Mouse (Mus musculus) lung, postnatal 36 days (tissue): ENCODE measurements at regions not wholly inside any gene's neighbourhood (a gene's known extent, or its start where the extent isn't known, plus 50 kb on each side); places are given as distances from the start of the nearest gene placed in this dataset.

ENCODE experiments used
- DNase-seq: peaks from one replicate; pipeline ENCODE4 v3.0.0; 2022; ENCODE audit warnings: mixed read lengths

DNA sequence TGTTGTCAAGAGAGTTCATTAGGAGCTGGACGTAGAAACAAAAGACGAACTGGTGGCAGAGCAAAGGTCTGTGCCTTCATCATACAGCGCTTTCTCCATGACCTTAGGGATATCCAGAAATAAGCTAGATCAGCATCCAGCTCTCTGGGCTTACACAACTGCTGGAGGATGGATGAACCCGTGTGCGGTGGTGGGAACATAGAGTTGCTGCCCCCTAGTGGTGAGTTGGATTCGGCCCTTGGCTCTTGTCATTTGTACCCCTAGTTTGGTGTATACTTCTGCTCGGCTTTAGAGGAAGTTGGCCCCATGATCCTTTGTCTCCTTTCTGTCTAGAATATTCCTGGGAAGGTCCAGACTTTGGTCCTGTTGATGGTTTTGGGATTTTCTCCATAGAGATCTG lies 369.4 kb downstream of the Dhx35 start:
- peak; percentile 76 for DNase-seq

DNA sequence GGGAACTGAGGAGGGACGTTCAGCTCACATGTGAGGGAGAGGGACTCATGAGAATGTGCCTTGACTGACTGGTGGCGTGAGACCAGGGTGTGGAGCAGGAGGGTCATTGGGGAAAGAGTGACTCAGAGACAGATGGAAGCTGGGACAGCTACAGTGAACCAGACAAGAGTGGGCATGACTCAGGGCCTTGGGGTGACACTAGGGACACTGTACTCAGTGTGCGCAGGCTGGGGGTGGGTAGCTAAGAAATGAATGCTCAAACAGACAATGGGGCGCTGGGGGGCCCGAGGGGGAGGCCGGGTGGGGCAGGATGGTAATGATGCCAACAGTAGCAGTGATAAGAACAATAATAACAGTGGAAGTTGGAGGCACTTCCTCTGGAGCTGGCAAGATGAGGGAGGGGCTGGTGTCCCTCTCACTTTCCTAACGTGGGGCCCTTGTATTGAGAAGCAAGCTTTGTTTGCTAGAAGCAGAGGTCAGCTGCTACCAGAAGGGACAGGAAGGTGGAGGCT lies 374.0 kb downstream of the Dhx35 start:
- DNase-seq = peak; percentile 80

DNA sequence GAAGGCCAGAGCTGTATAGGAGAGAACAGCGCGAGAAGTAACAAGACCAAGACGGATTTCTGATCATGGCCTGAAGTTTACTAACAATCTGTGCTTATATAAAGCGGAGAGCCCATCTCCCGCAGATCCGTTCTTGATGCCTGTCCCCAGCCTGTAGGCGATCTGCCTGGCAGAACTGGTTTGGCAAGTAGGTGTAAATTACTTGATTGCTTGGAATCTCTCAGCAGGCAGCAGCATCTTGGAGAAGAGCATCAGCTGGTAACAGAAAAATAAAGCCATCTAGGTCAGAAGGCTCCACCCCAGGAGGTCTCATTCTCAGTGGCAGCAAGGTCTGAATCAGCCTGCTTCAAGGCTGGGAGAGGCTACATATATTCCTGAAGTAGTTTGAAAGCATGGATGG lies 401.5 kb downstream of the Dhx35 start:
- DNase-seq = no peak

DNA sequence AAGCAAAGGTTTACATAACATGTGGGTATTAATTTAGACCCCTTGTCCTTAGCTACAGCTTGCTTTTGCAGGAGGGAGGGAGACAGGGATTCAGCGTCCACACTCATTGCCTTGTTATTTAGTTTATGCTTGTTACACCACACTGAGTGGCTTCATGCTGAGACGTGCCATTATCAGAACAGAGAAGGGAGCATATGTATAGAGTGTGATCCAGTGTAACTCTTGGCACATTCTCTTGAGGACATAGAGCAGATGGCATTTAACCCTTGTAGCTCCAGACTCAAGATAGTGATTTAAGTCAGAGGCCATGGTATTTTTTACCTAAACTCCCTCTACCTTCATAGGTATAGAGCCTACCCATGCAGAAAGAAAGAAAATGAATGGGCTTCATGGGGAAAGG lies 437.7 kb downstream of the Dhx35 start:
- DNase-seq = no peak

DNA sequence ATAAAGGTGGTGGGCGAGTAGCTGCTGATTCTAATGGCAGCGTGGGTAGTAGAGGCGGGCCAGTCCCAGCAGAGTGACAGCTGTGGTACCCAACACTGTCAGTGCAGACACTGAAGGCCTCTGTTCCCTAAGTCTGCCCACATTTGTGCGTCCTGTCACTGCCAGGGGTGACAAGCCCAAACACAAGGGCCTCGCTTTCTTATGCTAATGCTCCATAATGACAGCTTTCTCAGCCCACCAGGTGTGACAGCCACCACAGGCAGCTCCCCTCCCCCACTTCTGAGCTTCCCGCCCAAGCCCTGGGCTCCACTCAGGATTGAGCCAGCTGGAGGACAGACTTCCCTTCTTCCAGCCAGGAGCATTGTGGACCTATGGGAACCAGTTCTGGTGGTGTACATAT lies 440.4 kb downstream of the Dhx35 start:
- DNase-seq = no peak

DNA sequence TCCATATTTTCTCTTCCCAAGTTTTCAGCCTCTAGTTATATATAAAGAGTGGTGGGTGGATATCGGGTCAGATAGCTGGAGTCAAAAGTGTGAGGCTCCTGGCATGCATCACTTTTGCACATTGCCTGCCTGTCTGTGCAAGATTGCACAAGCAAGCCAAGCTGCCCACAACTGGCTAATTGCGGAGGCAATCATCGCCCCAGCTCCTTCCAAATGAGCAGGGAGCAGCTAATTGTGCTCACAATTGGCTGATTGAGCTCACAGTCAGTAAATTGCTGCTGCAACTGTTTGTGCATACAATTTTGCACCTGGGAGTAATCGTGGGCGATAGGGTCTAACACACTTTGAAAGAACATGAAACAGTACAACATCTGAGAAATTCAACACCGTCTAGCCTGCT lies 455.5 kb downstream of the Dhx35 start:
- no peak for DNase-seq

DNA sequence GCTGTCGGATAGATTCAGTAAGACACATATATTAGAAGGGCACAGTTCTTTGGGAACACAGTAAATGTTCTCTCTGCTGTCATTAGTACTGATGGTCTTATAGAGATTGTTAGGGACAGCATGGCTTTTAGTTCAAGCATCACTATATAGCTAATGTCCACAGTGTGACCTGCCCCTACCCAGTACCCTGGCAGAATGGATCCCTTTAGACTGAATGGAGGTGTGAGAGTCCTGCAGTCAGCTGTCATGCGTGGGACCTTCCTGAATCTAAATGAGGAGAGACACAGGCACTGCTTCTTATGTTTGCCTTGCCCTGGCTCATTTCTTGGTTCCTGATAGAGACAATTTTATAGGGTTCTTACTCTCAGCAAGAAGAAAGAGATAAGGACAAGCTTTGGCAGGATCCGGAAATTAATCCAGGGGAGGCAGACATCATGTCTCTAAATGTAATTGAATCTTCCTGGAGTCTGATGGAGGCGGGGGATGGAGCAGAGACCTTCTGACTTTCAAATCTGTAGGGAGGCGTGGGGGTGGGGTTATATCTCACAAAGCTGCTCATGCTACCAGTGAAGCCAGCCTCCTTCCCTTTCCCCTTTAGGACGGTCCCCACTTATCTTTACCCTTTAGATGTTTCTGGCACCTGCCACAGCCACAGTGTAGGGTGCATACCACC lies 456.5 kb downstream of the Dhx35 start:
- no peak for DNase-seq

DNA sequence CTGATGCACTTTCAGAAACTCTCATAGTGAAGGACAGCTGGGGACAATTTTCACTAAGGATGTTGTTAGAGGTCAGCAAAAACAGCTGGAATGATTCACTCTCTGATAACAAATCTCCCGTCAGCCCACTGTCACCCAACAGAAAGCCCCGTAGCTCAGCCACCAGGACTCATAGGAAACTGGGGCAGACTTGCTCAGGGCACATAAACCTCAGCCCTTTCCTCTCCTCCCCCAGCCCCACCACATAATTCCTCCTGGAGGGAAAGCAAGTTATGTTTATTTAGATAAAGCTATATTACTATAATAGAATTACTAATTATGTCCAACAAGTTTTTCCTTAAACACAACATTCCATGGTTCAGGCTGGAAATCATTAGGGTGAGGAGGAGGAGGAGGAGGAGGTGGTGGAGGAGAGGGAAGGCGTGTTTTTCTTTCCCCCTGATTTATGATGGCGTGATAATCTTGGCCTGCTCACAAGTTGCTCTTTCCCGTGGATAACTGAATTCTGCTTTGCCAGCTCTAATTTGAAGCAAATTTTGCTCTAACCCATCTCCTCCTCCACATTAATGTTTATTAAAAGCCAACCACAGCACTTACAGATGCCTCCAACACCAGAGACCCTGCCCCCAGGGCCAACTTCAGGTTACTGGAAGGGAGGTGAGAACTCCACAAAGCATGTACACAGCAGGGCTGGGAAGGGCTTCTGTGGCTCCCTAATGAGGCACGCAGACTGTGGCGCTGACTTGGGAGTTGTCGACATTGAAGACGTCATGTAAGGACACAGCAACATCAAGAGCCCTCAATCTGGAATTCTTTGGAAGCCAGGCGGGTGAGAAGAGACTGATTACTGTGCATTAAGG lies 475.8 kb downstream of the Dhx35 start:
- peak; percentile 12 for DNase-seq

DNA sequence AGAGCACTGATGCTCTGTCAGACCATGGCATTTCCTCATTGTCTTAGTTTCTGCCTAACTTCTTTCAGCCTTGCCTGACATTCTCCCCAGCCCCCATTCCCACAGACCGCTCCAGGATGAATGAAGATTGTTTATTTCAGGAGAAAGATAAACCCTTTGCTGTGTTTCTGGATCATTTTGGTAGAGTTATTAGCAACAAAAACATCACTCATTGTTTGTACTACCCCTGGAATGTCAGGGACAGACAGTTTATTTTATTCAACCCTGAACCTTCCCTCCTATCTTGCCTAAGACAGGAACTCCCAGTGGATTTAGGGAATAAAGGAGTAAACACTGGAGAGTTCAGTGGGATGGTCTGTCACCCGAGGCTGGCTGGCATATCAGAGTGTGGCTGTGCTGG lies 484.3 kb downstream of the Dhx35 start:
- no peak for DNase-seq

DNA sequence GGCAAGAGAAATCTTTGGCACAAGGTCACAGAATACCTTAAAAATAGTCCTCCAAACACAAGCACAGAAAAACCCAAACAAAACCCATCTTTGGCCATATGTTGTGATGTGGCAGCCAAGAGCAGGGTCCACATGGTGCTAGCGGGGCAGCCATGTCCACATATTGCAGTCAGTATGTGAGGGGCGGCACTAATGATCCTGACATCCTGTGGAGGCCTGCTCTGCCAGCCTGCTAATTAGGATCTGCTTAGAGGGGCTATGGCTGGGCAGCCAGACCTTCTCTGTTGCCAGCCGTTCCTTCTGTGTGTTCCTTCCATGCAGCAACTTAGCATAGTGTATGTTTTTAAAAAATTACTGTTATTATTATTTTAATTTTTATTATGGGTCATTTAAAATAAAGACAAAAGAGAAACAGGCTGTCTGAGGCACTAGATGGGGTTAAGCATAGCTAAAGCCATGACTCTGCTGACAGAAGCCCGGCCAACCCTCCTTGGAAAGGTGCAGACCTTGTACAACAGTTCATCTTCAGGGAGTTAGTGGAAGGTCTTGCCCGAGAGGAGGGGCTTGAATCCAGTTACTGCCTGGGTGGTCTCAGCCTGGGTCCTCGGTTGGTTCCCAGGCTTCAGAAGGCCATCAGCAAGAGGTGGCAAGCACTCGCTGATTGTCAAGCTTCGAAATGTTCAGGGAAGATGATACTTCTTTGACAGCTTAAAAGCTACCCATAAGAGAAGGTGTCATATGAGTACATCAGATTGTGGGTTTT lies 487.1 kb downstream of the Dhx35 start:
- DNase-seq = no peak

DNA sequence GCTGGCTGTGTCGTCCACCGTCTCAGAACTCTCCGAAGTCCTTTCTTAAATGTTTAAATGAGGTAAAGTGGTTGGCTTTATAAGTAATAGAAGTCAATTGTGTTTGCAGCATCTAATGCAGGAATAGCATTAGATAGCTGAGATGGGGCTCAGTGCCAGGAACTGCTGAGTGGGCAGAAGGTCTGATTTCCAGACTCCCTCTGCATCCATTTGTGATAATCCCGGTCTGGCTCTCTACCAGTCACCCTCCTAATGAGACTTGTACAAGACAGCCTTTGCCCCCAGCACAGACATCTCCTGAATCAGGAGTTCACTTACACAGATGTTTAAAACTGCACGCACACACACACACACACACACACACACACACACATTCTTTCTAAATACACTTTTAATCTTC lies 489.5 kb downstream of the Dhx35 start:
- no peak for DNase-seq

DNA sequence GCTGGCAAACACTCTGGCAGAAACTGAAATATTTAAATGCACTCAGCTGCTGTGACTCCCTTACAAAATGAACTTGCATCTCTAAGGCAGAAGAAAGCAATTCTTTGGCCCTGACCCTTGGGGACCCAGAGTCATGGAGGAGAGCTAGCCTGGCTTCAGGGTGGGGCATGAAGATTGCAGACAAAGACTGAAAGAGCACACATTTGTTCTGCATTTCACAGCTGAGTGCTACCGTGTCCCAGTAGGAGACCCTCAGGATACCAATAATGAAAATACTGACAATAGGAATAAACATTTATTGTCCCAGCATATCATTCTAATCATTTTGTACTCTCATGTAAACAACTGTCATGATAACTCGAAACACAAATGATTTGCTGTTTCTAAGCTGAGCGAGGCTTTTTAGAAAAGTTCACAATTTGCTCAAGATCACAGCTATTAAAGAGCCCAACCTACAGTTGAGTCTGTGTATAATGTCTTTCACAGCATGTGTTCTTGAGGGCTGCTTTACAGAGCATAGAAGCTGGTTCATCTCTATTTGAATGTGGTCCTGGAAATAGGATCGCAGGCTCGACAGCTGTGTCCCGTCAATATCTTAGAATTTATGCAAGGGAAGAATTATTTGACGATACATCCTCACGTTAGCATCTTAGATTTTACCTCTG lies 490.1 kb downstream of the Dhx35 start:
- no peak for DNase-seq

DNA sequence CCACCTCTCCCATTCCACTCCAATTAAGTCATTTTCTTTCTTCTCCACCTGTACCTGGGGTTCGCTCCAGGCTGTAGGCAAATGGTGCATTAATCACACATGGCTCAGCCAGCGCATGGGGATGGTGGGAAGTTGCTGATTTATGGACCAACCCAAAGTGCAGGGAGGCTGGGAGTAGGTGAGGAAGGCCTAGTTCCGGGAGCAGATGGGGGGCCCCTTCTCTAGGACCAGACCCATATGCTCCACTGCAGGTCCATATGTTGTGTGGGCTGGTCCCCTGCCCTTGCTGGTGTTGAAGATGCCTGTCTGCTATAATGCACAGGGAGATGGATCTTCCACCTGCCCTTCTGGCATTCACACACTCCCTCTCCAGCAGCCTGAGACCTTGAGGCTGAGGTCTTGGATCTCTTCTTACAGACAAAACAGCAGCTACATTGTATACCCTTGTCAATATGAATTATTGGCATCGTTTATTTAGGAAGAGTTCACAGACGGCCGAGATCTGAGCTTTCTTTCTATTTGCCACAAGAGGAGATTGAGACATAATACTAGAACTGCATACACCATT lies 493.5 kb downstream of the Dhx35 start:
- no peak for DNase-seq

DNA sequence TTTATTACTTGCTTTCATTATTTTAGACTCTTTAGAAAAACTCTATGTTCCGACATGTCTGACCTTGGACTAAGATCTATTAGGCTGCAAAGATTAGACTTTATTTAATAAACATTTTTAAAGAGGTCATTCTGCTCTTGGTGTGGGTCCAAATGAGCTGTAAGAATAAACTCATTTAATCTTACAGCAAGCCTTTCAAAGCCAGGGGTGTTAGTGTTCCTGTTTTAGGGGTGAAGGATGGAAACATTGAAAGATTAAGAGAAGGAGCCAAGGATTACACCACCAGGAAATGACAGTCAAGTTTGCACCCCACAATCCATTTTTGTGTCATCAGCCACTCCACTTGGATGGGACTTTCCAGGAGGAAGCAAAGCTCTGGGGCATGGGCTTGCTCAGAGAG lies 495.5 kb downstream of the Dhx35 start:
- peak; percentile 2 for DNase-seq

DNA sequence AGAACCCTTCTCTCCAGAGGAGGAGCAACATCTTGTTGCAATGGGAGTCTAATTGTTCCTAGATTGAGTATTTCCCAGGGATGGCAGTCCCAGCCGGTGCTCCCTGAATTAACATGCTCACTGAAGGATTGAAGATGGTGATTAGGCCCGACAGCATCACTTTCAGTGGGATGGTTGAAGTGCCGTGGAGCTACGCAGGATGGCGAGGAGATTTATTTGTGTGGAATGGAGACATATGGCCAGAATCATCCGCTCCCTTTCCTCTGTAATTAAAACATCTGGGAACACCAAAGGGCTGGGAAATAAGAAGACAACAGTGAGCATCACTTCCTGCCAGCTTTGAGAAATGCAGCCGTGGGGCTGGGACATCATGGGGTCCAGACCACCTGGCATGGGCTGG lies 512.4 kb downstream of the Dhx35 start:
- DNase-seq = no peak

DNA sequence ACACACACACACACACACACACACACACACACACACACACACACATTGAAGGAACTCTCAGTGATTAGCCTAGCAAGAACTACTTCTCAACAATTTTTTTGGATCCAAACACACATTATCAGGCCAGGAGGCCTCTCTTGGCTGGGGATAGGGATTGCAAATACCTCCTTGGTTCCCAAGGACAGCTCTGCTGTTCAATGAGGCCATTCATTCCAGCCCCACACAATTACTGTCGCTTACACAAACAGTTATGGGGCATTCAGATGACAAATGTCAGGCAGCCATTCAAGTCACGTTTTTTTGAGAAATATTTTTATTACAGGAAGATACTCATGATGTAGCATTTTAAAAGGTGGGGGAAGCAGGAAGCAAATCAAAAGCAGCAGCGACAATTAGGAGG lies 540.1 kb downstream of the Dhx35 start:
- no peak for DNase-seq

DNA sequence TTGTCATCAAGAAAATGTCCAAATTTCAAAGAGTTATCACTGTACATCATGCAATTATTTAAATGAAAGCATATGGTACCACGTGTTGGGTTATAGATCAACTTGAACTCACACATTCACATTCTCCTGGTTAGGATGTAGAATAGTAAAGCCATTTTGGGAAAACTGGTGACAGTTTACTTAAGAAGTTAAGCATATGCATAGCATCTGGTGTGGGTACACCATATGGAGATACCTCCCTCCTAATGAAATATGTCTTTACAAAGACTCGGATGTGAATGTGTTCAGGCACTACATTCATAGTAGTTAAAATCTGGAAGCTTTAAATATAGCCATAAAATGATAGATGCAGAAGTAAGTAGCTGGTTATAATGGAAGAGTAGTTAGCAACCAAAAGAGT lies 542.0 kb downstream of the Dhx35 start:
- DNase-seq = no peak

DNA sequence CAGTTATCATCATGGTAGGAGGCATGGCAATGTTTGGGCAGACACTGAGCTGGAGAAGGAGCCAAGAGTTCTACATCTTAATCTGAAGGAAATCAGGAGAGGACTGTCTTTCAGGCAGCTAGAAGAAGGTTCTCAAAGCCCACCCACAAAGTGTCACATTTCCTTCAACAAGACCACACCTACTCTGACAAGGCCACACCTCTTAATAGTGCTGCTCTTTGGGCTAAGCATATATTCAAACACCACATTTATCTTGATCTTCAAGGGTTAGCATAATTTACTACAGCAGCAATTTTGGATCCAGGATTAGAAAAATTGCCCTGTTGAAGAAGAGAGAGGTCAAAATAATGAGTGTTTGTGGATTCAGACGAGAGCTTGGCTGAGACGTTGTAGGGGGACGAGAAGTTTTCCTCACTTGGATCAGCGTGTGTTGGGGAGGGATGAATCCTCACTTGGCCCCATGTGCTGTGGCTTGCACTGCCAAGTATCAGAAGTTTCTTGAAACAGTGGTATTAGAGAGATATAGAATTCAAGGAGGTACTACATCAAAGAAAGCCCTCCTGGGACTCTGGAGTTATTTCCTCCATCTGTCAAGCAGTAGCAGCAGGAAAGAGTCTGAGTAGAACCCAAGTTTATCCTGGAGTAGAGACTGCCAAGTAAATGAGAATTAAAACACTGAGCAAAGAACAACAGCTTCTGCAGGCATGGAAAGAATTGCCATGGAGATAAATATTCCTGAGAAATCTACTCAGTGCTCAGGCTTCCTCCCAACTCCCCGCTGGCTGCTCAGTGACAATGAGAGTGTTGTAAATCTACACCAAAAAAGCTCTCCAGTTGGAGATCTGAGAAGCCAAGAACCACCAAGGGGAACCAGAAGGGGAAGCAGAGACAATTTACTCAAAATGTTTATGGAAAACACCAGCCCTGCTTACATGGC lies 549.3 kb downstream of the Dhx35 start:
- DNase-seq = no peak

DNA sequence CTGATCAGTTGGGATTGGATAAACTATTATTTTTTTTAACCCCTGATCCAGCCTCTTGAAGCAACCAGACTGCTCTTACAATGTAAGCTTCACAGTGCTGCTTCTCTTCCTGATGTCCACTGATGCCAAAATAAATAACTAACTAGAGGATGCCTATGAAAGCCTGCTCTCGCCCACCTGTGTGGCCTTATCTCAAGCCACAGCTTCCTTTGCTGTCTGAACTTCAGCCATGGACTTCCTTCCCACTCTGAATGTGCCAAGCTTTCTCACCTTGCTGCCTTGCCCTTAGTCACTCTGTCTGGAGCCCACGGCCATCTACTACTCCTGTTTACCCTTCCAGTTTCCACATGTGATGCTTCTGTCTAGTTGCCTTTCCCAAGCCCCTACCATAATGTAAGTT lies 559.6 kb downstream of the Dhx35 start:
- DNase-seq = no peak

DNA sequence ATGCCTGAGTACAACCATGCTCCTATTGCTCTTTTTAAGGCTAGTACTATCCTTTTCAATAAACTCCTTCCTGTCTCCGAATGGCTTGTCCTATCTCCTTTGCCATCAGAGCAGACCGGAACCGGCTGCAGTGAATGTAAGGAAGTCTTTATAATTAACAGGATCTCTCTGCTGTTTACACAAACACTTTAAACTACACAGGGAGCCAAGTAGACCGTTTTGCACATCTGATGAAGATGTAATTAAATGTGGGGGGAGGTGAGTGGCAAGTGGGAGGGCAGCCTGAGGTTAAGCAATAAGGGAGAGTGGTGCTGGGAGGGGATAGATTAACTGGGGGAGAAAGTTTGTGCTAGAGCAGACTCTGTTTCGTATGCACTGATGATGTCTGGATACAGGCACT lies 561.9 kb downstream of the Dhx35 start:
- DNase-seq = peak; percentile 57

DNA sequence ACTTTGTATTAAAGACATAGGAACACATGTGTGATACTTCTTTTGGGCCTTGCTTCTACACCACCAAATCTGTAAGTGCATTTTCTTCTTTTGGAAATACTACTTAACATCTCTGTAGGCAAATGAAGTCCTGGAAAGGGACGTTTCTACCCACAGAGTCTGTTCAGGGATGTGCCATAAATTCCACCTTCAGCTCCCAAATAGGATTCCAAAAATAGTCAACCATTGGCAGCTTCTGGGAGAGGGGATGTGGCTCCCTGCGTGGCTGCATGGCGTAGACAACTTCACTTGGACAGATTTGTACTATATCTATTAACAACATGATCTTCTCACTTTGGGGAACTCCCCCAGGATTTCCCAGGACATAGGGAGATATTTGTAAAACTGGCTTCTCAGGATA lies 566.8 kb downstream of the Dhx35 start:
- no peak for DNase-seq

DNA sequence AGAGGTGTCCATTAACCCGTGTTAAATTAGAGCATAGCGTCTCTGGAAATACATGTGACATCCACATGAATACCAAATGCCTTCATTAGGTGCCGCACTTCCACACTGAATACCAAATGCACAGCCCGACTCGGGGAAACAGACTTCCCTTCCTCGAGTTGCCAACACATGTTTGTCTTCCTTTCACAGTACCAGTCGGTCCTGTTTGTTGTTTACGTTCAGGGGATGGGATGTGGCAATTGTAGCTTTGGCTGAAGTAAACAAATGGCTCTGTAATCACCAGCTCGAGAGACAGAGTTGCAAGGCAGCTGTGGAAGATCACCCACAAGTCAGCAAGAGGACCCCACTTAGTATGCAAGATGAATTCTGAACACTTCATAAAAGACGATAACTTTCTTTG lies 598.3 kb downstream of the Dhx35 start:
- peak; percentile 3 for DNase-seq
